Mouse (Mus musculus) heart, adult 9 months (tissue): ENCODE results near the gene Accsl.

Experiments
- DNase-seq, 2 experiments: peaks; one replicate each; pipeline ENCODE4 v3.0.0; 2022; ENCODE audit warnings: low spot score in 2 of 2

The Accsl gene

GRCm38 (mm10) chr2:93874606-93875005 is 5.6 kb upstream of the Accsl start:
- DNase-seq = no peak

- peak; percentile 44 to 58 for DNase-seq
Observed at GRCm38 (mm10) chr2:93874227-93874514, 5.2 kb upstream of the Accsl start.

DNA sequence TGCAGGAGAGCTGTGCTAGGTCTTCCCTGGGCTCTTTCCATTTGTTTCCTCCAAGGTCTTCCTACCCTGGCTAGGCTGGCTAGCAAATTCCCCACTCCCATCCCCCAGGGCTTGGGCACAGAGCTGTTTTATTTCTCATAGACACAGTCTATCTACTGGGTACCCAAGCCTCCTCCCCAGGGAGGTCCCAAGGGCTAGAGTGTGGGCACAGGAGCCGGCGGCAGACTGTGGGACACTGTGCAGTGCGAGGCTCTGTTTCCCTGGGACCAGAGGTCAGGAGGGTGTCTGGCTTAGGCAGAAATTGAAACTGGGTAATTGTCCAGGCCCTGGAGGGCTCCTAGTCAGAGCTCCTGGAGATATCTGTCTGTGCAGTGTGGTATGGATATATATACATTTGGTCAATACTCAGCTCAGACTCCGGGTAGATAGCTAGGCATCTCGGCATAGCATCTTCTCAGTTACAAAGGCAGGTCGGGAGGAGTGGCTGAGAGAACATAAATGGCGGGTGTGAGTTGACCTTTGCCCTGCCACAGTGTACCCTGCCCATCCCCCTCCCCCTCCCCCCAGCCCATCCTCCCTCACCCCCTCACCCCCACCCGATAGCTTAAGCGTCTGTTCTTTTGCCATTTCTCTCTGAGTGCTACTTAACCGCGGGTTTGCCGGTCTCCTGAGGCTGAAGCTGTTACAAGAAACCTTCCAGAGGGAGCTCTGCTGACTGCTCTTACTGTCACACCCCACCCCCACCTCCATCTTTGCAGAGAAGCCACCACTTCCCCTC is 4.7 kb upstream of the Accsl start:
- no peak for DNase-seq

DNA sequence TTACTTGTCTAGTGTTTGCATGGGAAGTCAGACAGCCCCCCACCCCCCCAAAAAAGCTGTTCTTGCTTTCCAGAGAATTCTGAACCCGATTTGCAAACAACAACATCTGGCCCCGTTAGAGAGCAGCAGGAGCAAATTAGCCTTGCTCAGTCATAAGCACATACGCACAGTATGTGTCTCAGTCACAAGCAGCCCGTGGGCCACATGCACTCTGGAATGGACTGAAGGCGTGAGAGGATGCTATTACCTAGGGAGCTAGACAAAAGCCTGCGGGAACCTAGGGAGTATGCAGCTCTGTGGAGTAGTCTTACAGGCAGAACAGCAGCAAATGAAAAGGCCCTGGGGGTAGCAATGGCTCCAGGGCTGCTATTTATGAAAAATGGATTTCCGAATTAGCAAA is 3.3 kb upstream of the Accsl start:
- no peak for DNase-seq

GRCm38 (mm10) chr2:93871411-93871925 is 2.5 kb upstream of the Accsl start:
- DNase-seq = no peak

GRCm38 (mm10) chr2:93870842-93871241 is 1.9 kb upstream of the Accsl start:
- peak; percentile 18 to 40 for DNase-seq

GRCm38 (mm10) chr2:93868566-93868965 is 391 bp downstream of the Accsl start:
- no peak for DNase-seq

- no peak for DNase-seq
Observed at GRCm38 (mm10) chr2:93863229-93863628, 5.7 kb downstream of the Accsl start.

DNA sequence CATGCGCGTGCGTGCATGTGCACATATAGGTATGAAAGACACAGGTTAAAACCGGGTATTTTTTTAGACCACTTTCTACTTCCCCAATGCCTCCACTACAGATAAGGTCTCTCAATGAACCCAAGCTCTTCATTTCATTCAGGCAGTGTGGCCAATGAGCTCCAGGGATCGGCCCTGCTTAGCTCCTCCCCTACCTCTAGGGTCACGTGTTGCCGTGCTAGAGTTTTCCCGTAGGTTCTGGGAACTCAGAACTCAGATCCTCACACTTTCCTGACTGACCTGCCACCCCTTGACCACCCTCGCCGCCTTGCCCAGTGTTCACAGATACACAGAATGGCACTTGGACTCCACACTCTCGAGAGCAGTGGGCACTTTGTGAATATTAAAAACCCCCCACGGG is 10.1 kb downstream of the Accsl start:
- DNase-seq = no peak

DNA sequence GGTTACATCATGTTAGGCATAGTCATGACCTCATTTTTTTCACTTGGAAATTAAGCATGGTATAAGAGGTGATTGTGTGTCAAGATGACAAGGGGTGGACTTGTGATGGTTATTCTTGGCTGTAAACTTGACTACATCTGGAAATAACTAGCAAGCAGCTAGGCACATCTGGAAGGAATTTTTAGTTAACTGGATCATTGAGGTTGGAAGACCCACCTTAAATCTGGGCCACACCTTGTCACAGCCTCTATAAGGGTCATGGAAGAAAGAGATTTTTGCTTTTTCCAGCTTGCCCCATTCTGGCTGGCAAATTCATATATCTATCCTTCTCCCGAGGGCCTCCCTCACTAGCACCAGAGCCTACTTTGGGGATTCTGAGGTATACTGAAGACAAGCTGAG is 17.7 kb downstream of the Accsl start:
- DNase-seq = no peak

DNA sequence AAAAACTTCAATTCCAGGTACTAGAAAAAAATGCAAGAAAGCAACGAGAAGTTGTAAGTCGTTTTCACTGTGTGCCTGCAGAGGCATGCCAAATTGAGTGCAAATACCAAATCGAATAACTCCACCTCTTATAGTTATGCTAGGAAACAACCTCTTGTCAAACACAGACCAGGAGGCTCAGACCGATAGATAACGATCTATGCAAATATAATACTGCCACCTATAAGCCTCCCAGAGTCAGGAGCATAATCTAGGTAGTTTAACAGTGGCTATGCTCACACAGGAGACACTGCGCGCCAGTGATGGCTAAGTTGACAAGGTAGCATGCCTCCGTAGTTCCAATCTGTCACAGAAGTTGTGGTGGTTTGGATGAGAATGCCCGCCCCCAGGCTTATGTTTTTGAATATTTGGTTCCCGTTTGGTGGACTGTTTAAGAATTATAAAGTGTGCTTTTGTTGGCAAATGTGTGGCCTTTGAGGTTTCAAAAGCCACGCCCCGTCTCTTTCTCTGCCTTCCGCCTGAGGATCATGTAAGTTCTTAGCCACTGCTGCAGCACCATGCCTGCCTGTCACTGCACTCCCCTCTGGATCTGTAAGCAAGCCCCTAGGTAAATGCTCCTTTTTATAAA is 18.5 kb downstream of the Accsl start:
- DNase-seq = no peak

DNA sequence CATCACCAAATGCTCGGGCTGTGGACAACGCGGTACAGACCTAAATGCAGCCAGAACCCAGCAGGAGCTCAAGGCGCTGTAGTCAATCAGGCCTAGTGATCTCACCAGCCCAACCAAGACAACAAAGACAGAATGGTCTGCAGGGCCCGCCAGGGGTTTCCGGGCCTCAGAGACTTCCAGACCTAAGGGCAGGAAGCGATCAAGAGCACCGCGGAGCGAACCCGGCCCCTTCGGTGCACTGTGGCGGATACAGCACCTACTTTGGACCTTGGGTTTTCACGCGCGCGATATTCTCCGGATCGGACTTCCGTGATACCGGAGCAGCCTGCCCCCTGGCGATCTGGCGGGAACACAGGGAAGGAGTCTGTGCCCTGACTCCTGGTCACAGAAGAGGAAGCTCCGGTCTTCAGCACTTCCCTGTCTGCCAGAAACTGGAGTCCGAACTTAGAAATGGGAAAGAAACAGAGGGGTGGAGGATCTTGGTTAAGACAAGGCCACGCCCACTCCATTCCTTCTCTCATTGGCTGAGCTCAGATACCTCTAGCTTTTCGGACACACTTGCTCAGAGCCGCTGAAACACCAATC is 19.4 kb downstream of the Accsl start, which contains the start of gene Accs:
Gene Accs (minus strand): TSS at position 439 of the 585 bp plus-strand sequence.
- peak; percentile 80 to 85 for DNase-seq

DNA sequence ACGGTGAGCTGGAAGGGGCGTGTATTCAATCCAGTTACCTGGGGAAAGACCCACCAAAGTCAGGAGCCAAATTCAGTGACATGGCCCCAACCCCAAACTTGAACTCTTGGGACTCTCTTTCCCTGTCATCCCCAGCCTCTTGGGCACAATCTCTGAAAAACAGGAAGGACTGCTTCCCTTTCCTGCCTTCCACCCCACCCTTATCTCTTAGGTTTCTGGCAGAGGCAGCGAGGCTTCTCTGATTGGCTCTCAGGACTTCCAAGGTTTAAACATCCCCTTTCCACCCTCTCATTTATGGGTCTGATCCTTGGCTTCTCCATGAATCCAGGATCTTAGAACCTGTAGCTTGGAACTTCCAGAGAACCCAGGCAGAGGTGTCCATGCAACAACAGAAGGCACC is 27.6 kb downstream of the Accsl start:
- no peak for DNase-seq

GRCm38 (mm10) chr2:93840109-93840508 is 28.8 kb downstream of the Accsl start:
- DNase-seq = no peak

GRCm38 (mm10) chr2:93838931-93839330 is 30.0 kb downstream of the Accsl start:
- DNase-seq = no peak

- DNase-seq = no peak
Observed at GRCm38 (mm10) chr2:93836232-93836785, 32.6 kb downstream of the Accsl start.

DNA sequence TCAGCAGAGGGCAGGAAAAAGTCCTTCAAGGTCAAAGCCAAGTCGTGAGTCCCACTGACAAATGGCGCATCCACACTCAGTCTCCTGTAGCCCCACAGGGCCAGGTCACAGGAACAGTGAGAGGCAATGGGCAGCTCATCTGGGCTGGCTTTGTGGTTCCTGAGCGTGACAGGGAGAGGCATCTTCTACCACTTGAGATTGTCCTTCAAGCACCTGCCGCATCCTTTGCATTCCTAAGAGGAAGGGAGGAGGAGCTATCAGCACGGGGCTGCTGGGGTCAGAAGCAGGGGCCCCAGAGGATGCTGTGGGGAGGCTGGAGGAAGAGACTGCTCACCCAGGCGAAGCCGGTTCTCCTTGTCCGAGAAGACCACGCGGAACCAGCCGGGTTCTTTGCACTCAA is 33.4 kb downstream of the Accsl start:
- no peak for DNase-seq

- peak; percentile 40 to 74 for DNase-seq
Observed at GRCm38 (mm10) chr2:93823519-93823918, 45.4 kb downstream of the Accsl start.

GRCm38 (mm10) chr2:93822045-93822749 is 46.8 kb downstream of the Accsl start, which contains the start of gene Ext2:
Gene Ext2 (minus strand): TSS chr2:93822568.
- DNase-seq = peak; percentile 80 to 88

GRCm38 (mm10) chr2:93817791-93818190 is 51.2 kb downstream of the Accsl start:
- DNase-seq = no peak

GRCm38 (mm10) chr2:93813343-93813742 is 55.6 kb downstream of the Accsl start:
- DNase-seq = no peak

DNA sequence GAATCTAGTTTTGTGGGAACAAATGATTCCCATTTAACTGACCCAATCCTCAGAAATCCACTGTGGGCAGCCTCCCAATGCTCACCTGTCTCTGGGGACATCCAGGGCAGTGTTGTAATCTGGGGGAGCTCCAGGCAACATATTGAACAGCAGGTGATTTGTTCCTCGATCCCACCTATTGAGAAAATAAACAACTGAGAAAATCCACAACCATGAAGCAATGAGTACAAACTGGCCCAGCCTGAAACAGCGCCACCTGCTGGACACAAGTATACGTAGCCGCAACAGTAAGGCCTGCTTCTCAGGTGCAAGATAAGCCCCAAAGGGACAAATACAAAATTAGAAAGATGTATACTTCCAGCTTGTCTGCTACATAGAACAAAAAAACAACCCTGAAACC is 57.1 kb downstream of the Accsl start:
- no peak for DNase-seq
